Mouse (Mus musculus) testis, adult 2 months (tissue): Measurements from ENCODE around the gene Atp2a1. TPM values are rescaled to one million over a fixed set of nuclear protein-coding genes. Genes with fewer than 3 reads are reported as not detected.

Experiments
- H3K27ac ChIP-seq: fragments of 200-500 bp; 2 replicates; pipeline ENCODE4 v1.5.1; 2012; ENCODE audit warnings: low read depth, low read length; ENCODE audit not compliant: control insufficient read depth, insufficient read depth
- H3K27me3 ChIP-seq: fragments of 200-500 bp; 2 replicates; pipeline ENCODE4 v1.6.1; 2012; ENCODE audit warnings: mild to moderate bottlenecking, low read length, moderate library complexity; ENCODE audit not compliant: control insufficient read depth, insufficient read depth
- H3K36me3 ChIP-seq: fragments of 200-500 bp; 2 replicates; pipeline ENCODE4 v1.6.1; 2012; ENCODE audit warnings: mild to moderate bottlenecking, low read length; ENCODE audit not compliant: control insufficient read depth, insufficient read depth
- H3K4me1 ChIP-seq: fragments of 200-500 bp; 2 replicates; pipeline ENCODE4 v1.6.1; 2012; ENCODE audit warnings: low read length; ENCODE audit not compliant: control insufficient read depth, insufficient read depth
- H3K4me3 ChIP-seq: fragments of 200-500 bp; 2 replicates; pipeline ENCODE4 v1.5.1; 2012; ENCODE audit warnings: low read depth, mild to moderate bottlenecking, low read length, moderate library complexity, mixed read lengths; ENCODE audit not compliant: control insufficient read depth
- CTCF ChIP-seq: fragments of 200-500 bp; IDR thresholded peaks from 2 replicates; pipeline ENCODE4 v1.5.1; 2012; ENCODE audit warnings: low read depth, mild to moderate bottlenecking, inconsistent platforms, low read length, moderate library complexity; ENCODE audit not compliant: control insufficient read depth, insufficient read depth, insufficient replicate concordance
- POLR2A ChIP-seq: fragments of 200-500 bp; IDR thresholded peaks from 2 replicates; pipeline ENCODE4 v1.6.1; 2012; ENCODE audit warnings: low read depth, mild to moderate bottlenecking, inconsistent platforms, low read length, moderate library complexity; ENCODE audit not compliant: control insufficient read depth
- polyA plus RNA-seq: library from polyadenylated mRNA; depleted of rRNA; stranded (reverse); fragments of >200 nt; gene quantifications from 2 replicates; pipeline ENCODE4 v1.2.3, GENCODE M21; 2012

The Atp2a1 gene
- polyA plus RNA-seq, 1 experiment: 1.5 TPM

DNA sequence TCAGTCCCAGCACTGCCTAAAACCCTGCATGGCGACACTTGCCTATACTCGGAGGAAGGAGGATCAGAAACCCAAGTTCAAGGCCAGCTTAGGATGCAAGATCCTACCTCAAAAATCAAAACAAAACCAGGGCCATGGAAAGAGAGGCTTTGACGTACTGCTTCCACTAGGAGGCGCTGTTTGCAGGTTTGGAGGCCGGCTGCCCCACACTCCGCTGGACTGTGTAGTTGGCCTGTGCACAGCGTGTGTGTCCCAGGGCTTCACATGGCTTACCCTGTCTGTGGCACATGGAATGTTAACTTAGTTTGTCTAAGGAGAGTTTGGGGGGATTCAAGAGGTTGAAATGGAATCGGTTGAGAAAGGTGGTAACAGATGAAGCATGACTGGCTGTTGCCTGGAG is 26.1 kb downstream of the Atp2a1 start:
- TF ChIP-seq POLR2A (no peak), CTCF (peak; percentile 90; the same call in 1 of the 2 replicates)
- no peak overlapping the region for H3K4me3 ChIP-seq
- H3K36me3 ChIP-seq: no peaks in the 10 kb centered on the region

GRCm38 (mm10) chr7:126435801-126436200 is 27.1 kb downstream of the Atp2a1 start:
- Histone ChIP-seq H3K27me3 (no peaks in the 10 kb centered on the region), H3K36me3 (no peaks in the 10 kb centered on the region), H3K27ac (no peak overlapping the region), H3K4me1 (no peaks in the 10 kb centered on the region), H3K4me3 (no peak overlapping the region)
- TF ChIP-seq CTCF (no peak), POLR2A (no peak)

More for the DNA sequence above, 26.1 kb downstream of the Atp2a1 start:
- H3K27ac ChIP-seq: no peak overlapping the region
- no peaks in the 10 kb centered on the region for H3K27me3 ChIP-seq
- H3K4me1 ChIP-seq: no peaks in the 10 kb centered on the region

- H3K27ac ChIP-seq: no peak overlapping the region
- H3K27me3 ChIP-seq: no peaks in the 10 kb centered on the region
- TF ChIP-seq POLR2A: no peak
- peaks cover 5% of the 10 kb centered on the region for H3K4me1 ChIP-seq
- no peak overlapping the region for H3K4me3 ChIP-seq
- H3K36me3 ChIP-seq: no peaks in the 10 kb centered on the region
Measured at GRCm38 (mm10) chr7:126434726-126435125, 28.2 kb downstream of the Atp2a1 start.

- no peak overlapping the region for H3K4me3 ChIP-seq
Measured at GRCm38 (mm10) chr7:126430167-126430566, 32.7 kb downstream of the Atp2a1 start.

DNA sequence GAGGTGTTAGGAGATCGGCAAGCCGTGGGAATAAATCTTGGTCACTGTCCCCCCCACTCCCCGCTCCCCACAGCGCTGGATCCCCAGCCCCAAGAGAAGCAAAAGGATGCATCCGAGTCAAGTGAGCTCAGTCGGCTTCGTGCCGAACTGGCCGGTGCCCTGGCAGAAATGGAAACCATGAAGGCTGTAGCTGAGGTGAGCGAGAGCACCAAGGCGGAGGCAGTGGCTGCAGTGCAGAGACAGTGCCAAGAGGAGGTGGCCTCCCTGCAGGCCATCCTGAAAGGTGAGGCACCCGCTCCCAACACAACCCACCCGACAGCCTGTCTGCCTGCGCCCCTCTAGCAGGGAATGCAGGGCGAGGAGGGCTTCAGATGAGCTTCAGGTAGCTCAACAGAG is 33.4 kb downstream of the Atp2a1 start:
- Histone ChIP-seq H3K27ac (no peak overlapping the region), H3K36me3 (no peaks in the 10 kb centered on the region), H3K27me3 (no peaks in the 10 kb centered on the region), H3K4me3 (peak overlapping the region; percentile 97), H3K4me1 (peaks cover 19% of the 10 kb centered on the region)
- TF ChIP-seq POLR2A: no peak; the same call in 1 of the 2 replicates
- TF ChIP-seq CTCF: no peak

More at GRCm38 (mm10) chr7:126430167-126430566, 32.7 kb downstream of the Atp2a1 start:
- Histone ChIP-seq H3K36me3 (no peaks in the 10 kb centered on the region), H3K27me3 (no peaks in the 10 kb centered on the region), H3K4me1 (peaks cover 19% of the 10 kb centered on the region), H3K27ac (peak overlapping the region; percentile 47)
- TF ChIP-seq POLR2A (no peak), CTCF (no peak)

DNA sequence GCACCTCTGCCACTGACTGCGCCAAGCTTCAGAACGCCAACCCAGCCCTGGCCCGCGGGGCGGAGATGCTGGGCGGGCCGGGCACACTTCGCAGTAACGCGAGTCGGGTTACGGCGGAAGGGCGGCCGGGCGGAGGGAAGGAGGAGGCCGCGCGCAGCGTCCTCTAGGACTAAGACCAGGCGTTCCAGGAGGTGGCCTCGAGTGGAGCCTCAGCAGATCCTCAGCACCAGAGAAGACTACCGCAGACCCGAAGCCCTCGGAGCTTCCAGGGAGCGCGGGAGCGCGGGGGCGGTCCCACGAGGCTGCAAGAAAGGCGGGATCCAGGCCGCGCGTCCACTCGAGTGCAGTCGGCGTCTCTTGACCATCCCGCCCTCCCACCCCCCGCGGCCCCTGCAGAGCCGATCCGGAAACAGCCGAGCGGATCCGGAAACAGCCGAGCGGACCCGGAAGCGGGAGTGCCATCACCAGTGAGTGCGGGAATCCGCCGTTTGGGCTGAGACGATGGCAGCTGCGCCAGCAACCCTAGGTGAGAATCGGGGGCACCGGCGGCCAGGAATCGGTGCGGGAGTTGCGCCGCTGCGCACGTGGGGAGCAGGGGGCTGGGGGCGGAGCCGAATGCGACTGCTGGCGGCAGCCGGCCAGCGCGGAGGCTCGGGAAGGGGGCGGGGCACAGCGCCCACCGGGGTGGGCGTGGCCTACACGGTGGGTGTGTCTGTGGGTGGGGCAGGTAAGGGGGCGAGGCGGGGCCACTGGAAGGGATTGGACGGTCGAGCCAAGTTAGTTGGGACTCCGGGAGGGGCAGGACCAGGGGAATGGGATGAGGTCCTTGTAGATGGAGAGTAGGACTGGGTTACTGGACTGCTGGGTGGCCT is 34.0 kb downstream of the Atp2a1 start, which contains the start of gene Rabep2:
Rabep2 (plus strand) TSS at position 129 of the 872 bp plus-strand sequence.
- H3K36me3 ChIP-seq: no peaks in the 10 kb centered on the region
- H3K4me3 ChIP-seq: peak within 1 kb of the TSS; percentile 97
- peak; percentile 47 for TF ChIP-seq POLR2A
- no peak for TF ChIP-seq CTCF
- H3K27me3 ChIP-seq: no peaks in the 10 kb centered on the region
- H3K27ac ChIP-seq: peak within 1 kb of the TSS; percentile 88
- peaks cover 19% of the 10 kb centered on the region for H3K4me1 ChIP-seq

GRCm38 (mm10) chr7:126428154-126428553 is 34.8 kb downstream of the Atp2a1 start:
- Histone ChIP-seq H3K36me3 (no peaks in the 10 kb centered on the region), H3K4me1 (peaks cover 19% of the 10 kb centered on the region), H3K27me3 (no peaks in the 10 kb centered on the region), H3K4me3 (peak overlapping the region; percentile 97), H3K27ac (peak overlapping the region; percentile 67)
- no peak for TF ChIP-seq POLR2A
- no peak for TF ChIP-seq CTCF
